Mouse (Mus musculus): ENCODE data around the gene Gpd1.

Gpd1 gene

GRCm38 (mm10) chr15:99701999-99702900 lies 15.1 kb upstream of the Gpd1 start, which contains the start of gene Smarcd1:
Gene Smarcd1, plus strand, starts transcription at chr15:99702129.
- peak; percentile 95 for DNase-seq (ENCODE audit: low read depth)

GRCm38 (mm10) chr15:99703104-99703503 lies 14.2 kb upstream of the Gpd1 start:
- no peak for DNase-seq (ENCODE audit: low read depth)

GRCm38 (mm10) chr15:99703676-99704040 lies 13.7 kb upstream of the Gpd1 start:
- no peak for DNase-seq (ENCODE audit: low read depth)

GRCm38 (mm10) chr15:99704041-99704681 lies 13.2 kb upstream of the Gpd1 start:
- DNase-seq (ENCODE audit: low read depth) = no peak

- no peak for DNase-seq (ENCODE audit: low read depth)
Observed at GRCm38 (mm10) chr15:99704881-99705280, 12.4 kb upstream of the Gpd1 start.

GRCm38 (mm10) chr15:99705440-99706048 lies 11.8 kb upstream of the Gpd1 start, which contains the start of gene Gm17349:
Gene Gm17349, minus strand, starts transcription at chr15:99705490.
- peak; percentile 85 for DNase-seq (ENCODE audit: low read depth)

- DNase-seq (ENCODE audit: low read depth) = no peak
Observed at GRCm38 (mm10) chr15:99708176-99708575, 9.1 kb upstream of the Gpd1 start.

- no peak for DNase-seq (ENCODE audit: low read depth)
Observed at GRCm38 (mm10) chr15:99710221-99711190, 6.8 kb upstream of the Gpd1 start.

GRCm38 (mm10) chr15:99711491-99711890 lies 5.8 kb upstream of the Gpd1 start:
- no peak for DNase-seq (ENCODE audit: low read depth)

- DNase-seq (ENCODE audit: low read depth) = no peak
Observed at GRCm38 (mm10) chr15:99712666-99713559, 4.4 kb upstream of the Gpd1 start.

GRCm38 (mm10) chr15:99713569-99713968 lies 3.7 kb upstream of the Gpd1 start:
- no peak for DNase-seq (ENCODE audit: low read depth)

- no peak for DNase-seq (ENCODE audit: low read depth)
Observed at GRCm38 (mm10) chr15:99714206-99714605, 3.1 kb upstream of the Gpd1 start.

GRCm38 (mm10) chr15:99714858-99715257 lies 2.5 kb upstream of the Gpd1 start:
- peak; percentile 79 for DNase-seq (ENCODE audit: low read depth)

- DNase-seq (ENCODE audit: low read depth) = no peak
Observed at GRCm38 (mm10) chr15:99715361-99715865, 1.9 kb upstream of the Gpd1 start.

GRCm38 (mm10) chr15:99715982-99716746 lies 1.2 kb upstream of the Gpd1 start:
- no peak for DNase-seq (ENCODE audit: low read depth)

- no peak for DNase-seq (ENCODE audit: low read depth)
Observed at GRCm38 (mm10) chr15:99716814-99717213, 501 bp upstream of the Gpd1 start.

GRCm38 (mm10) chr15:99718461-99719021 lies 1.2 kb downstream of the Gpd1 start:
- no peak for DNase-seq (ENCODE audit: low read depth)

GRCm38 (mm10) chr15:99719865-99720264 lies 2.5 kb downstream of the Gpd1 start:
- no peak for DNase-seq (ENCODE audit: low read depth)
